Mouse (Mus musculus): ENCODE results near the gene Pard3.

DNA sequence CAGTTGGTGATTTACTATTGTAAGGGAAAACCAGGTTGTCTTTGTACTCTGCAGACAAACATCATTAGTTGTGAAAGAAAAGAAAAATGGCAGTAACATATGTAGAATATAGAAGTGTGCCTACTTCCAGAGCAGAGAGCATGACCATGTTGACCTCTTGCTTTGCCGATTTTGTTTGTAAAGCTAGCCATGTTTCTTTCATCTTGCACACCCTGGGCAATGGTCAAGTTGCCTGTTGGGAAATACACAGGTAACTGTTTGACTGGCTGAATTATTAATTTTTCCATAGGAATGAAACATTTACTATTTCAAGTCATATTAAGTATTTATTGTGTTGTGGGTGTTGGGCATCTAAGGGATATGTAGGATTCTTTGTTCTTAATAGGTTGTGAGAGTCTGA is 2.1 kb downstream of the Pard3 start:
- TF ChIP-seq CTCF (IDR thresholded peaks at IDR 0.05; ENCODE audit: borderline replicate concordance, insufficient read depth, low read depth, low read length) (no peak), POLR2A (IDR thresholded peaks at IDR 0.05; ENCODE audit: borderline replicate concordance, insufficient read depth, low read length) (no peak)

Measured in cerebellum, adult 2 months (tissue).